Mouse (Mus musculus): ENCODE results near the gene Sumo1.

The Sumo1 gene

DNA sequence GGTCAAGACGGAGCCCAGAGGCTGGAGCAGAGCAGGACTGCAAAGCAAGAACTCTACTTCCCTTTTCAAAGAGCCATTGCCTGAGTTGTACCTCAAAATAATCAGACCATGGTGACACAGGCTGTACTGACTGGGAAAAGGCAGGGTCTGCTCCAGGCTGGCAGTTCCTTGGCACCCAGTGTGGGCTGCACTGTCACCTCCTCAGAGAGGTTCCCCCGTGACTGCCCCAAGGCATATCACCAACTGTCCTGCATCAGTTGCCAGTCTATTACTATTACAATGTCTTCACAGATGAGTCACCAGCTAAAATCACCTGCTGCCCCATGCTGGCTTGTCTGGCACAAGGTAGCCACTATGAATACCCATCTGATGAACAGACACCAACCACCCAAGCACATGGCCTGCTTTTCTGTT lies 77.0 kb downstream of the Sumo1 start:
- no peak for DNase-seq (ENCODE audit: low read depth)

GRCm38 (mm10) chr1:59592876-59593275 lies 77.8 kb downstream of the Sumo1 start:
- peak; percentile 15 for DNase-seq (ENCODE audit: low read depth)

DNA sequence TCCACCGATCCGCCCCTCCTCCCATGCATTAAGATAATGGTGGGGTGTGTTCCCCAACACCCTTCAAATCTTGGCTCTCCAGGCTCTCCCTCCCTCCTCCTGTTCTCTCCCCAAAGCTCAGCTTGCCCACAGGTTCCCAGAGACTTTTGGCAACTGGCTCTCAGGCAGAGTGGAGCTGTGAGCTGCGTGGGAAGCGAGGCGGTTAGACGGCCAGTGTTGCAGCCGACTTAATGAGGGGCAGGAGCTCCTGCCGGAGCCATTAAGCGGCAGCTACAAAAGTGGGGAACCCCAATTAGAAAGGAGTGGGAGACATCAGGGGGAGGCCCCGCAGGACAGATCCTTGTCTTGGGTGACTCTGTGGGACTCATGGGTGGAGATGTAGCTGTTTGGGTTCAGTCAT lies 78.3 kb downstream of the Sumo1 start:
- no peak for DNase-seq (ENCODE audit: low read depth)

GRCm38 (mm10) chr1:59589271-59589670 lies 81.4 kb downstream of the Sumo1 start:
- DNase-seq (ENCODE audit: low read depth), result no peak

GRCm38 (mm10) chr1:59584656-59585410 lies 85.8 kb downstream of the Sumo1 start:
- DNase-seq (ENCODE audit: low read depth), result peak; percentile 47

DNA sequence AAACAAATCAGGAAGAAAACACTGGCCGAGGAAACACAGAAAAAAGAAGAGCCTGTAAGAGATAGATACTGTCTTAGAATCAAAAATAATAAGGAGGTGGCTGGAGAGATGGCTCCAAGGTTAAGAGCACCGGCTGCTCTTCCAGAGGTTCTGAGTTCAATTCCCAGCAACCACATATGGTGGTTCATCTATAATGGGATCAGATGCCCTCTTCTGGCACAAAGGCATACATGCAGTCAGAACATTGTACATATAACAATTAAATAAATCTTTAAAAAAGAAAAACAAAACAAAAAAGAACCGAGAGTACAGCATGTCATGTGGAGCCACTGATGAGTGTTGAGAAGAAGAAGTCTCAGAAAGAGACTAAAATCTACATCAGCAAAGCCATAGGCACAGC lies 89.8 kb downstream of the Sumo1 start:
- DNase-seq (ENCODE audit: low read depth), result no peak

GRCm38 (mm10) chr1:59580131-59580751 lies 90.4 kb downstream of the Sumo1 start:
- DNase-seq (ENCODE audit: low read depth), result no peak

DNA sequence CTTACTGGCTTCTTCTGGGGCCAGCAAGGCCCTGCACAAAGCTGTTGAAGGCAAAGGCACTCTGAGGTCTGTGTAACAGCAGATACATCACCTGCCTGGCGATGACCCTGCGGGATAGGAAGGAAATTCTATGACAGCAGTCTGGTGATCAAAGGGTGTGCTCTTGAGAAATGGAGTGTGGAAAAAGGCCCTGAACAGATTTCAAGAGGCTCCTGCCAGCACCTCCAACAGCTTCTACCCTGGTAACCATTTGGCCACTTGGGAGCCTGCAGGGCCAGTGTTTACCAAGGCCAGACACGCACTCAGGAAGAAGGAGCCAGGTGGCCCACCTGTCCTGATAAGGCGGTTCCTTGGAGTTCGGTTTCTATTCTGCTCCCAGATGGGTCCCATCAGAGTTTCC lies 91.3 kb downstream of the Sumo1 start:
- DNase-seq (ENCODE audit: low read depth), result no peak

DNA sequence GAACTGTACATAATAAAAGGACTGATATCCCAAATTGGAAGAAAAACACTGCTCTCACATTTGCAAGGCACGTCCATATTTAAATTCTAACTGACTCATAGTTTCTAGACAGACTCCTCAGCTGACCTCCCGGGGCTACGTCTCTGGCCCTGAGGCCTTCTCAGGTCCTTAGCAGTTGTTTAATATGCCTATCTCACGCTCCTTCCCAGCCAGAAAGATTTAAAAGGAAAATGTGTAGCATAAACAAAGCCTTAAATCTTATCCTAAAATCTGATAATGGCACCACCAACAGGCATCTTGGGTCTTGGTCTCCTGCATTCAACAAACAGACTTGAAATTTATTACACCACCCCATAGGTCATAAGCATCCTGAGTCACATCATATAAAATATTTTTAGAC lies 91.9 kb downstream of the Sumo1 start:
- no peak for DNase-seq (ENCODE audit: low read depth)

DNA sequence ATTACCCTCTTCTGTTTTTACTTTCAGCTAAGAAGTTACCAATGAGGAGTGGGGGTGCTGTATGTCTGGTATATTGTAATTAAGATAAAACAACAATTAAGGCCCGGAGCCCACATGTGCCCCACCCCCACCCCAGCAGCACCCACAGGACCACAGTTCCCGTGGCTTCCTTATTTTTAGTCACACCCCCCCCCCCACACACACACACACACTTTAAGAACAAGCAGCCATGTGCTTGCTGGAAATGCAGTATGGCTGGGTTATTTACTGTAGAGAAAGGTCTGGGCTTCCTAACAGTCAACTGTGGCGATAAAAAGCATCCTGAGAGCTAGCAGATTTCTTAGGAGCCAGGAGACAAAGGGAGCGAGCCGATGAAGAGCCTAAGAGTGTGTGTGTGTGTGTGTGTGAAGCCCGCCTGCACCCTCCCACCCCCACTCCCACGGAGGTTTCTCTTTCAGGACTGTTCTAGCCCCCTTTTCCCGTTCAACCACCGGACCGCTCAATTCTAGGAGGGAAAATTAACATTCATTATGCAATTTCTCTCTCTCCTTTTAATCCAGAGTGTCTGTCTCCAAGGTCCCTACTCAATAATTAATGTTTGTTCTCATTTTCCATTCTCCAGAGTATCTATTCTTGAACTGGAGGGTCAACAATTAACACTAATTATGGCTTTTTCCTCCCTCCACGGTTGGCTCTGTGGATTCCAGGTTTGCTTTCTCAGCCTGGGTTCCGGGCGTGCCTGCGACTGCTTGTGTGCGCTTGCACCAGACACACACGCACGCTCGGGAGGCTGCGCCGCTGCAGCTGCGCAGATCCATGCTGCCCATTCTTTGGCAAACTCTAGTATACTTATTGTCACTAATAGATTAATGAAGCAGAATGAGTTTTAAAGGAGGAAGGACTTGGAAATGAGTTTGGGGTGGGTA lies 96.1 kb downstream of the Sumo1 start:
- DNase-seq (ENCODE audit: low read depth), result no peak

GRCm38 (mm10) chr1:59573843-59574242 lies 96.8 kb downstream of the Sumo1 start:
- DNase-seq (ENCODE audit: low read depth), result no peak

- peak; percentile 60 for DNase-seq (ENCODE audit: low read depth)
These were observed 99.1 kb downstream of the Sumo1 start for GRCm38 (mm10) chr1:59571502-59571901.

GRCm38 (mm10) chr1:59570767-59571166 lies 99.9 kb downstream of the Sumo1 start:
- DNase-seq (ENCODE audit: low read depth), result peak; percentile 30

DNA sequence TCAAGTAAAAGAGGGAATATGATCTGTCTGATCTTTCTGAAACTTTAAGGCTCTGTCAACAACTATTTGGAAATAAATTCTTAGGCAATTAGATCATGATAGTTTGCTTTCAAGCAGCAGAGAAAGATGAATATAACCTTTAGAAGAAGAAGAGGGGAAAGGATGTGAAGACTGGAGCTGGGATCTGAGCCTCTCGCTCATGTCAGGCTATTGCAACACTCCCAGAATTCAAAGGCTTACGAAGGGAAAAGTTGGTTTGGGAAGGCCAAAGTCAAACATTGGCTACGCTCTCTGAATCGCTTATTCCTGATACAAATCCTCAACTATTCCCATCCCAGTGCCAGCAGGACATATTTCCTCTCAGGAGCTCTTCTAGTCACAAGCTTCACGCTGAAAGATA lies 101.3 kb downstream of the Sumo1 start:
- no peak for DNase-seq (ENCODE audit: low read depth)

- peak; percentile 12 for DNase-seq (ENCODE audit: low read depth)
These were observed 102.4 kb downstream of the Sumo1 start for GRCm38 (mm10) chr1:59568283-59568682.

- no peak for DNase-seq (ENCODE audit: low read depth)
These were observed 103.1 kb downstream of the Sumo1 start for GRCm38 (mm10) chr1:59567521-59567920.

DNA sequence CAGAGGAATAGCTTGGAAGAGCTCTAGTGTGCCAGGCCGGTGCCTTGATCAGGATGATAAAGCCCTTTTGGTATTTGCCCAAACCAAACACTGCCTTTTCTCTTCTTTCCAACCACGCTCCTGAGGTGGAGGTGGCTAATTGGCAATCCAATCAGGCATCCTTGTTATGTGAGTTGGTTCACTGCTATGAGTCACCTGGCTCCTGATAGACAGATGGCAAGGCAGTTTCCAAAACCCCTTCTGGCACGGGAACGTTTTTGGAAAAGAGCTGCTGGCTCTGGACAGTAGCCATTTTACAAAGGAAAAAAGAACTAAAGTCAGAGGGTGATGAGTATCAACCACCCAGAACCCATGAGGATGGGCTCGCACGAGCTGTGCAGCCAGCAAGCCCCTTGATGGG lies 103.7 kb downstream of the Sumo1 start:
- DNase-seq (ENCODE audit: low read depth), result no peak

GRCm38 (mm10) chr1:59566281-59566680 lies 104.4 kb downstream of the Sumo1 start:
- DNase-seq (ENCODE audit: low read depth), result no peak

GRCm38 (mm10) chr1:59565804-59566203 lies 104.8 kb downstream of the Sumo1 start:
- no peak for DNase-seq (ENCODE audit: low read depth)

DNA sequence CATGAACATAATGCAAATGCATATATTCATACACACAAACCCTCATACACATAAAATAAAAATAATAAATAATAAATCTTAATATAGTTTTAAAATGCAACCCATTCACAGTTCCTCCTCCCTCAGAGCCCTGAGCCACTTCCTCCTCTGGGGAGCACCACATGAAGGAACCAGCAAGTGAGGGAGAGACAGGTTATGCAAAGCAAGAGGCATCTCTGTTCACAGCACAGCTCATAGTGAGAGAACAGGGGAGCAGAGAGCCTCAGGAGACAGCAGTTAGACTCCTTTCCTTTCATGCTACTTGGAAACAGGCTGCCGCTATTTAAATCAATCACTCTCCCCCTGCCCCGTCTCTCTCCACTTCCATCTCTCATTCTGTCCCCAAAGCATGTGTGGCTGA lies 107.1 kb downstream of the Sumo1 start:
- no peak for DNase-seq (ENCODE audit: low read depth)

GRCm38 (mm10) chr1:59553708-59554107 lies 116.9 kb downstream of the Sumo1 start:
- DNase-seq (ENCODE audit: low read depth), result no peak

DNA sequence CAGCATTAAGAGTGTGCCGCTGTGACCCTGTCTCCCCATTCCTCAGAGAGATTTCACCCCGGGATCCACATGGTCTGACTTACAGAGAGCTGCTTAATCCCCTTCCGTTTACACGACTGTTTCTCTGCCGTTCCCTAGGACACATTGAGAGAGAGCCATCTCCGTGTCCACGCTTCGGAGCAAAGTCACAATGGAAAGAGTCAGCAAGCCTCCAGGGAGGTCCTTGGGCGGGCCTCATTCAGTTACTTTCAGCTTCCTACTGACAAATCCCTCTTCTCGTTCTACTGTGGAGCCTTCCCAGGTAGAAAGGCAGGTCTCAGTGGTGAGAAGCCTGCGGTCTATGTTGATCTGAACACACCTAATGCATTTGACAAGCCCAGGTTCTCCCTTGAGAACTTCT lies 119.6 kb downstream of the Sumo1 start:
- DNase-seq (ENCODE audit: low read depth), result no peak

- DNase-seq (ENCODE audit: low read depth), result no peak
These were observed 120.4 kb downstream of the Sumo1 start for GRCm38 (mm10) chr1:59550227-59550626.

All from 416B (cell line).